Mouse (Mus musculus) intestine, embryonic 16.5 days (tissue): ENCODE data around the gene Ap2b1. TPM values are rescaled to one million over a fixed set of nuclear protein-coding genes. Genes with fewer than 3 reads are reported as not detected.

Experiments used
- ATAC-seq: fragments of 200-750 bp; cut with Nextera tagmentation; 2 replicates; pipeline ENCODE4 v1.8.0; 2017; ENCODE audit warnings: moderate TSS enrichment, moderate library complexity
- H3K27ac ChIP-seq: fragments of 300-500 bp; sonication (generic); 2 replicates; pipeline ENCODE4 v1.5.1; 2014; ENCODE audit warnings: mild to moderate bottlenecking, low read length
- H3K27me3 ChIP-seq: fragments of 300-500 bp; sonication (generic); replicated peaks from 2 replicates; pipeline ENCODE4 v1.6.1; 2014; ENCODE audit warnings: low read length, control low read depth, mixed read lengths; ENCODE audit not compliant: control insufficient read depth, insufficient read depth
- H3K36me3 ChIP-seq: fragments of 300-500 bp; sonication (generic); 2 replicates; pipeline ENCODE4 v1.6.1; 2014; ENCODE audit warnings: low read length, control low read depth; ENCODE audit not compliant: control insufficient read depth, insufficient read depth
- H3K4me1 ChIP-seq: fragments of 300-500 bp; sonication (generic); 2 replicates; pipeline ENCODE4 v1.6.1; 2014; ENCODE audit warnings: low read length, control low read depth, mixed read lengths; ENCODE audit not compliant: control insufficient read depth, insufficient read depth
- H3K4me2 ChIP-seq: fragments of 300-500 bp; sonication (generic); 2 replicates; pipeline ENCODE4 v1.6.1; 2014; ENCODE audit warnings: low read depth, low read length, control low read depth
- H3K4me3 ChIP-seq: fragments of 300-500 bp; sonication (generic); 2 replicates; pipeline ENCODE4 v1.5.1; 2014; ENCODE audit warnings: mild to moderate bottlenecking, low read length
- H3K9ac ChIP-seq: fragments of 300-500 bp; sonication (generic); 2 replicates; pipeline ENCODE4 v1.6.1; 2014; ENCODE audit warnings: low read depth, low read length
- H3K9me3 ChIP-seq: fragments of 300-500 bp; sonication (generic); 2 replicates; pipeline ENCODE4 v1.6.1; 2016; ENCODE audit warnings: low read length, control low read depth; ENCODE audit not compliant: control insufficient read depth
- WGBS: fragments of 180-500 bp; shearing (Covaris S2); extraction: QIAGEN DNeasy Blood & Tissue Kit; methylation state at CpG from one replicate; pipeline ENCODE4 v1.1.7; 2014; 5-methylcytosine and 5-hydroxymethylcytosine counted together
- polyA plus RNA-seq: library from polyadenylated mRNA; unstranded; fragments of >200 nt; fragmentation: Nextera tagmentation; extraction: Ambion mirVana; gene quantifications from 2 replicates; pipeline ENCODE4 v1.2.1, GENCODE M21; 2015

Ap2b1 gene
- polyA plus RNA-seq, 1 experiment from 2014 or later: 46.3 TPM

- Histone ChIP-seq H3K4me1 (peaks cover 11% of the 10 kb centered on the region), H3K9me3 (no peaks in the 10 kb centered on the region), H3K36me3 (no peaks in the 10 kb centered on the region), H3K4me3 (no peak overlapping the region), H3K27ac (no peak overlapping the region), H3K9ac (0 out of 2 replicates have a peak overlapping the region, but pooled peaks have one; percentile 77), H3K27me3 (peaks cover 28% of the 10 kb centered on the region), H3K4me2 (peak overlapping the region; percentile 94)
- 50% methylated on average over 7 of the region's 7 CpGs for WGBS
- no peak for ATAC-seq
These were observed 142.4 kb downstream of the Ap2b1 start for GRCm38 (mm10) chr11:83441235-83441634.

GRCm38 (mm10) chr11:83442596-83443267 is 143.9 kb downstream of the Ap2b1 start:
- H3K4me3 ChIP-seq: peak overlapping the region; percentile 27
- H3K36me3 ChIP-seq: no peaks in the 10 kb centered on the region
- no peaks in the 10 kb centered on the region for H3K9me3 ChIP-seq
- peak overlapping the region; percentile 53 for H3K4me2 ChIP-seq
- WGBS: 15% methylated on average over 29 of the region's 29 CpGs
- H3K27me3 ChIP-seq: peaks cover 28% of the 10 kb centered on the region
- ATAC-seq: 0 out of 2 replicates have a peak, but pooled peaks have one; percentile 16
- H3K9ac ChIP-seq: no peak overlapping the region
- peaks cover 12% of the 10 kb centered on the region for H3K4me1 ChIP-seq
- no peak overlapping the region for H3K27ac ChIP-seq

GRCm38 (mm10) chr11:83443824-83444223 is 145.0 kb downstream of the Ap2b1 start:
- H3K27ac ChIP-seq: no peak overlapping the region
- no peak overlapping the region for H3K4me2 ChIP-seq
- no peak for ATAC-seq
- H3K36me3 ChIP-seq: no peaks in the 10 kb centered on the region
- WGBS: 15% methylated on average over 7 of the region's 7 CpGs
- H3K27me3 ChIP-seq: peaks cover 28% of the 10 kb centered on the region
- no peaks in the 10 kb centered on the region for H3K9me3 ChIP-seq
- H3K4me3 ChIP-seq: no peak overlapping the region
- H3K4me1 ChIP-seq: peaks cover 22% of the 10 kb centered on the region
- no peak overlapping the region for H3K9ac ChIP-seq

GRCm38 (mm10) chr11:83445001-83445400 is 146.2 kb downstream of the Ap2b1 start:
- 25% methylated on average over 19 of the region's 19 CpGs for WGBS
- Histone ChIP-seq H3K4me1 (peaks cover 29% of the 10 kb centered on the region), H3K9ac (0 out of 2 replicates have a peak overlapping the region, but pooled peaks have one; percentile 3), H3K36me3 (no peaks in the 10 kb centered on the region), H3K4me2 (peak overlapping the region; percentile 45), H3K4me3 (peak overlapping the region; percentile 23), H3K27me3 (peaks cover 28% of the 10 kb centered on the region), H3K9me3 (no peaks in the 10 kb centered on the region), H3K27ac (no peak overlapping the region)
- ATAC-seq: no peak

GRCm38 (mm10) chr11:83447612-83448011 is 148.8 kb downstream of the Ap2b1 start:
- no peak for ATAC-seq
- H3K9me3 ChIP-seq: no peaks in the 10 kb centered on the region
- H3K4me3 ChIP-seq: no peak overlapping the region
- no peak overlapping the region for H3K4me2 ChIP-seq
- H3K36me3 ChIP-seq: no peaks in the 10 kb centered on the region
- no peak overlapping the region for H3K9ac ChIP-seq
- 72% methylated on average over 10 of the region's 10 CpGs for WGBS
- H3K27ac ChIP-seq: no peak overlapping the region
- peaks cover 24% of the 10 kb centered on the region for H3K4me1 ChIP-seq
- peaks cover 19% of the 10 kb centered on the region for H3K27me3 ChIP-seq

GRCm38 (mm10) chr11:83448021-83448926 is 149.4 kb downstream of the Ap2b1 start:
- H3K4me2 ChIP-seq: no peak overlapping the region
- ATAC-seq: no peak
- 44% methylated on average over 16 of the region's 16 CpGs for WGBS
- no peaks in the 10 kb centered on the region for H3K36me3 ChIP-seq
- H3K9ac ChIP-seq: no peak overlapping the region
- H3K4me1 ChIP-seq: peaks cover 27% of the 10 kb centered on the region
- no peak overlapping the region for H3K4me3 ChIP-seq
- peak overlapping the region; percentile 28; the same call in 1 of the 2 replicates for H3K27ac ChIP-seq
- H3K27me3 ChIP-seq: peaks cover 14% of the 10 kb centered on the region
- H3K9me3 ChIP-seq: no peaks in the 10 kb centered on the region

- Histone ChIP-seq H3K4me2 (no peak overlapping the region), H3K9me3 (no peaks in the 10 kb centered on the region), H3K36me3 (no peaks in the 10 kb centered on the region), H3K27me3 (peaks cover 9% of the 10 kb centered on the region), H3K27ac (peak overlapping the region; percentile 31; the same call in 1 of the 2 replicates), H3K4me3 (no peak overlapping the region), H3K9ac (no peak overlapping the region), H3K4me1 (peaks cover 28% of the 10 kb centered on the region)
- no peak for ATAC-seq
These were observed 150.1 kb downstream of the Ap2b1 start for GRCm38 (mm10) chr11:83448927-83449236.

GRCm38 (mm10) chr11:83449298-83449697 is 150.5 kb downstream of the Ap2b1 start:
- Histone ChIP-seq H3K4me2 (no peak overlapping the region), H3K9ac (no peak overlapping the region), H3K27ac (peak overlapping the region; percentile 31; the same call in 1 of the 2 replicates), H3K4me1 (peaks cover 31% of the 10 kb centered on the region), H3K36me3 (no peaks in the 10 kb centered on the region), H3K4me3 (no peak overlapping the region), H3K27me3 (peaks cover 5% of the 10 kb centered on the region), H3K9me3 (no peaks in the 10 kb centered on the region)
- WGBS: 55% methylated on average over 4 of the region's 4 CpGs
- ATAC-seq: no peak

- Histone ChIP-seq H3K9me3 (no peaks in the 10 kb centered on the region), H3K9ac (no peak overlapping the region), H3K4me2 (no peak overlapping the region), H3K36me3 (no peaks in the 10 kb centered on the region), H3K4me1 (peaks cover 41% of the 10 kb centered on the region), H3K4me3 (no peak overlapping the region), H3K27ac (no peak overlapping the region), H3K27me3 (0 out of 2 replicates have a peak, but pooled peaks cover under 1% of the 10 kb centered on the region)
- no peak for ATAC-seq
- 37% methylated on average over 1 of the region's 1 CpGs for WGBS
These were observed 151.7 kb downstream of the Ap2b1 start for GRCm38 (mm10) chr11:83450550-83450949.
